Mouse (Mus musculus): ENCODE results near the gene Ranbp2. TPM values are rescaled to one million over a fixed set of nuclear protein-coding genes. Genes with fewer than 3 reads are reported as not detected.
A peak's percentile ranks its signal among the peaks of the same experiment; 100 is the strongest.

The Ranbp2 gene
- polyA plus RNA-seq, 1 experiment, result 42.2 TPM

DNA sequence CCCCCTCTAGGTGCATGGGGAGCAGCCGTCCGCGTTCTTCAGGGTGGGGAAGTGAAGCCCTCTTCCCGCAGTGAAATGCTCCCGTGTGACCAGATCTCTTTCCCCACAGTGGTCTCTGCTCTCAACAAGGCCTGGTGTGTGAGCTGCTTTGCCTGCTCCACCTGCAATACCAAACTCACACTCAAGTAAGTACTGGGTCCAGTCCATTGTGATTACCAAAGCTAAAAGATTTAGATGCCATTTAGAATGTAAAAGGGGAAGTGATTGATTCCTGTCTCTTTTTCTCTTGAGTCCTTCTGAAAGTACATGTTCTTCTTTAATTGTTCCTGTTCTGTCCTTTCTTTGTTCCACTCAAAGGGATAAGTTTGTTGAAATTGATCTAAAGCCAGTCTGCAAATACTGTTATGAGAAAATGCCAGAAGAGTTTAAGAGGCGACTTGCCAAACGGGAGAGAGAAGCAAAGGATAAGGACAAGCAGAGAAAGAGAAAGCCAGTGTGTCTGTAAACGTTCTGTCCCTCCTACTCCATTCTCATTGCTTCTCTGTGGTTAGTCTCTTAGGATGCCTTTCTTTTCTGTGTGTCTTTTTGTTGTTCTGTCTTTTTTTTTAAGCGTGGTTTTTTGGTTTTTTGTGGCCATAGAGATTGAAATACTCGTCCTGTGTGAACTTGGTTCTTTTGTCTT is 28.3 kb upstream of the Ranbp2 start:
- Histone ChIP-seq H3K4me3 (ENCODE audit: insufficient read depth, low read length) (no peak overlapping the region), H3K27ac (ENCODE audit: insufficient read depth, low read depth, low read length) (no peak overlapping the region), H3K4me1 (ENCODE audit: control insufficient read depth, insufficient read depth, low read length) (no peaks in the 10 kb centered on the region)
- TF ChIP-seq CTCF (IDR thresholded peaks at IDR 0.05; ENCODE audit: low read depth, low read length), result no peak
- TF ChIP-seq POLR2A (IDR thresholded peaks at IDR 0.05; ENCODE audit: borderline replicate concordance, low read depth, low read length), result no peak

- TF ChIP-seq CTCF (IDR thresholded peaks at IDR 0.05; ENCODE audit: low read depth, low read length) (no peak), POLR2A (IDR thresholded peaks at IDR 0.05; ENCODE audit: borderline replicate concordance, low read depth, low read length) (no peak)
- H3K4me3 ChIP-seq (ENCODE audit: insufficient read depth, low read length), result no peak overlapping the region
- H3K27ac ChIP-seq (ENCODE audit: insufficient read depth, low read depth, low read length), result no peak overlapping the region
- H3K4me1 ChIP-seq (ENCODE audit: control insufficient read depth, insufficient read depth, low read length), result peaks cover 10% of the 10 kb centered on the region
Measured at GRCm38 (mm10) chr10:58427930-58428329, 18.8 kb upstream of the Ranbp2 start.

- Histone ChIP-seq H3K27ac (ENCODE audit: insufficient read depth, low read depth, low read length) (peak overlapping the region; percentile 95), H3K4me3 (ENCODE audit: insufficient read depth, low read length) (peak overlapping the region; percentile 63), H3K4me1 (ENCODE audit: control insufficient read depth, insufficient read depth, low read length) (peaks cover 7% of the 10 kb centered on the region)
- TF ChIP-seq CTCF (IDR thresholded peaks at IDR 0.05; ENCODE audit: low read depth, low read length) (no peak), POLR2A (IDR thresholded peaks at IDR 0.05; ENCODE audit: borderline replicate concordance, low read depth, low read length) (no peak)
Measured at GRCm38 (mm10) chr10:58445850-58446249, 870 bp upstream of the Ranbp2 start.

GRCm38 (mm10) chr10:58447280-58447781 is 611 bp downstream of the Ranbp2 start:
- no peak for TF ChIP-seq CTCF (IDR thresholded peaks at IDR 0.05; ENCODE audit: low read depth, low read length)
- TF ChIP-seq POLR2A (IDR thresholded peaks at IDR 0.05; ENCODE audit: borderline replicate concordance, low read depth, low read length), result no peak
- Histone ChIP-seq H3K27ac (ENCODE audit: insufficient read depth, low read depth, low read length) (peak overlapping the region; percentile 86), H3K4me1 (ENCODE audit: control insufficient read depth, insufficient read depth, low read length) (peaks cover 10% of the 10 kb centered on the region), H3K4me3 (ENCODE audit: insufficient read depth, low read length) (peak overlapping the region; percentile 90)

DNA sequence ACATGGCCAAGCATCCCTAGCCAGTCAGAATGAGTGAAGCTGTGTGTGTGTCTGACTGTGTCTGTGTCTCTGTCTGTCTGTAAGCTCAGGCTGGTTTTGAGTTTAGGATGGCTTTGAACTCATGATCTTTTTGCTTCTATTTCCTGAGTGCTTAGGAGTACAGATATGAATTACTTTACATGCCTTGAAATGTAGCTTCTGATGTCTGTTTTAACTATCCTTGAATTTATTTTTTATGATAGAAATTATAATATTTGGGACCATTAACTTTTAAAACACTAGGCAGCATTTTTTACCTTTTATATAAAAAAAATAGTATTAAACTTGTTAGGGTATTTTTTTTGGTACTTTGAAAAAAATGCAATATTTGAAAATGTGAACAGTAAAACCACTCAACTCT is 4.9 kb downstream of the Ranbp2 start:
- Histone ChIP-seq H3K4me3 (ENCODE audit: insufficient read depth, low read length) (no peak overlapping the region), H3K27ac (ENCODE audit: insufficient read depth, low read depth, low read length) (no peak overlapping the region; the same call in 1 of the 2 replicates), H3K4me1 (ENCODE audit: control insufficient read depth, insufficient read depth, low read length) (peaks cover 6% of the 10 kb centered on the region; the same call in 1 of the 2 replicates)
- TF ChIP-seq POLR2A (IDR thresholded peaks at IDR 0.05; ENCODE audit: borderline replicate concordance, low read depth, low read length), result no peak
- TF ChIP-seq CTCF (IDR thresholded peaks at IDR 0.05; ENCODE audit: low read depth, low read length), result no peak

- TF ChIP-seq POLR2A (IDR thresholded peaks at IDR 0.05; ENCODE audit: borderline replicate concordance, low read depth, low read length) (no peak), CTCF (IDR thresholded peaks at IDR 0.05; ENCODE audit: low read depth, low read length) (no peak)
- Histone ChIP-seq H3K4me1 (ENCODE audit: control insufficient read depth, insufficient read depth, low read length) (peaks cover 6% of the 10 kb centered on the region; the same call in 1 of the 2 replicates), H3K27ac (ENCODE audit: insufficient read depth, low read depth, low read length) (no peak overlapping the region), H3K4me3 (ENCODE audit: insufficient read depth, low read length) (no peak overlapping the region)
Measured at GRCm38 (mm10) chr10:58452185-58452584, 5.5 kb downstream of the Ranbp2 start.

GRCm38 (mm10) chr10:58459896-58460295 is 13.2 kb downstream of the Ranbp2 start:
- no peaks in the 10 kb centered on the region for H3K4me1 ChIP-seq (ENCODE audit: control insufficient read depth, insufficient read depth, low read length)
- no peak overlapping the region for H3K4me3 ChIP-seq (ENCODE audit: insufficient read depth, low read length)
- no peak for TF ChIP-seq POLR2A (IDR thresholded peaks at IDR 0.05; ENCODE audit: borderline replicate concordance, low read depth, low read length)
- H3K27ac ChIP-seq (ENCODE audit: insufficient read depth, low read depth, low read length), result no peak overlapping the region

- Histone ChIP-seq H3K4me1 (ENCODE audit: control insufficient read depth, insufficient read depth, low read length) (no peaks in the 10 kb centered on the region), H3K4me3 (ENCODE audit: insufficient read depth, low read length) (no peak overlapping the region), H3K27ac (ENCODE audit: insufficient read depth, low read depth, low read length) (no peak overlapping the region)
- no peak for TF ChIP-seq POLR2A (IDR thresholded peaks at IDR 0.05; ENCODE audit: borderline replicate concordance, low read depth, low read length)
- TF ChIP-seq CTCF (IDR thresholded peaks at IDR 0.05; ENCODE audit: low read depth, low read length), result no peak
Measured at GRCm38 (mm10) chr10:58477086-58477755, 30.5 kb downstream of the Ranbp2 start.

- no peak overlapping the region for H3K4me3 ChIP-seq (ENCODE audit: insufficient read depth, low read length)
- no peaks in the 10 kb centered on the region for H3K4me1 ChIP-seq (ENCODE audit: control insufficient read depth, insufficient read depth, low read length)
- H3K27ac ChIP-seq (ENCODE audit: insufficient read depth, low read depth, low read length), result no peak overlapping the region
- no peak for TF ChIP-seq CTCF (IDR thresholded peaks at IDR 0.05; ENCODE audit: low read depth, low read length)
- TF ChIP-seq POLR2A (IDR thresholded peaks at IDR 0.05; ENCODE audit: borderline replicate concordance, low read depth, low read length), result no peak
Measured at GRCm38 (mm10) chr10:58478071-58478578, 31.4 kb downstream of the Ranbp2 start.

DNA sequence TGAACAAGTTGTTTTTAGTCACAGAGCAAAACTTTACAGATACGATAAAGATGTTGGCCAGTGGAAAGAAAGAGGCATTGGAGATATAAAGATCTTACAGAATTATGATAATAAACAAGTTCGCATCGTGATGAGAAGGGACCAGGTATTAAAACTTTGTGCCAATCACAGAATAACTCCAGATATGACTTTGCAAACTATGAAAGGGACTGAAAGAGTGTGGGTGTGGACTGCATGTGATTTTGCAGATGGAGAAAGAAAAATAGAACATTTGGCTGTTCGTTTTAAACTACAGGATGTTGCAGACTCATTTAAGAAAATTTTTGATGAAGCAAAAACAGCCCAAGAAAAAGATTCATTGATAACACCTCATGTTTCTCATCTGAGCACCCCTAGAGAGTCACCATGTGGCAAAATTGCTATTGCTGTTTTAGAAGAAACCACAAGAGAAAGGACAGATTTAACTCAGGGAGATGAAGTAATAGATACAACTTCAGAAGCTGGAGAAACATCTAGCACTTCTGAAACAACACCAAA is 33.3 kb downstream of the Ranbp2 start:
- Histone ChIP-seq H3K4me3 (ENCODE audit: insufficient read depth, low read length) (no peak overlapping the region), H3K27ac (ENCODE audit: insufficient read depth, low read depth, low read length) (no peak overlapping the region), H3K4me1 (ENCODE audit: control insufficient read depth, insufficient read depth, low read length) (no peaks in the 10 kb centered on the region)
- TF ChIP-seq POLR2A (IDR thresholded peaks at IDR 0.05; ENCODE audit: borderline replicate concordance, low read depth, low read length) (no peak), CTCF (IDR thresholded peaks at IDR 0.05; ENCODE audit: low read depth, low read length) (no peak)

All from bone marrow macrophage, adult 2 months (primary cell).